Mouse (Mus musculus) neural tube, embryonic 11.5 days (tissue): ENCODE measurements at regions not wholly inside any gene's neighbourhood (a gene's known extent, or its start where the extent isn't known, plus 50 kb on each side); places are given as distances from the start of the nearest gene placed in this dataset.
A peak's percentile ranks its signal among the peaks of the same experiment; 100 is the strongest.
"Not testable (repeated sequence)": the region's sequence is repeated elsewhere in the genome, so short reads cannot be mapped to it uniquely, and the experiment has no call there.

ENCODE experiments used
- ATAC-seq: fragments of 200-750 bp; cut with Nextera tagmentation; 2 replicates; pipeline ENCODE4 v1.8.0; 2017; ENCODE audit warnings: moderate number of reproducible peaks, mild to moderate bottlenecking, moderate TSS enrichment, moderate library complexity; ENCODE audit not compliant: insufficient read depth, low FRiP score, low TSS enrichment
- DNase-seq: peaks from one replicate; pipeline ENCODE4 v3.0.0-alpha.2; 2015; ENCODE audit warnings: low spot score
- H3K27ac ChIP-seq: fragments of 300-500 bp; sonication (generic); 2 replicates; pipeline ENCODE4 v1.5.1; 2014; ENCODE audit warnings: low read depth, mild to moderate bottlenecking, low read length
- H3K27me3 ChIP-seq: fragments of 300-500 bp; sonication (generic); 2 replicates; pipeline ENCODE4 v1.6.1; 2014; ENCODE audit warnings: mild to moderate bottlenecking, low read length, mixed read lengths; ENCODE audit not compliant: control insufficient read depth, insufficient read depth
- H3K36me3 ChIP-seq: fragments of 300-500 bp; sonication (generic); 2 replicates; pipeline ENCODE4 v1.6.1; 2014; ENCODE audit warnings: mild to moderate bottlenecking, low read length, moderate library complexity, mixed read lengths; ENCODE audit not compliant: control insufficient read depth, insufficient read depth
- H3K4me1 ChIP-seq: fragments of 300-500 bp; sonication (generic); 2 replicates; pipeline ENCODE4 v1.6.1; 2014; ENCODE audit warnings: low read length, mixed read lengths; ENCODE audit not compliant: control insufficient read depth, insufficient read depth
- H3K4me2 ChIP-seq: fragments of 300-500 bp; sonication (generic); 2 replicates; pipeline ENCODE4 v1.6.1; 2014; ENCODE audit warnings: low read depth, mild to moderate bottlenecking, moderate library complexity
- H3K4me3 ChIP-seq: fragments of 300-500 bp; sonication (generic); 2 replicates; pipeline ENCODE4 v1.5.1; 2014; ENCODE audit warnings: low read depth, low read length
- H3K9ac ChIP-seq: fragments of 300-500 bp; sonication (generic); 2 replicates; pipeline ENCODE4 v1.6.1; 2014; ENCODE audit warnings: mild to moderate bottlenecking, low read length
- H3K9me3 ChIP-seq: fragments of 300-500 bp; sonication (generic); 2 replicates; pipeline ENCODE4 v1.6.1; 2016; ENCODE audit warnings: low read length; ENCODE audit not compliant: control insufficient read depth
- WGBS: fragments of 180-500 bp; shearing (Covaris S2); extraction: QIAGEN DNeasy Blood & Tissue Kit; methylation state at CpG from one replicate; pipeline ENCODE4 v1.1.7; 2014; 5-methylcytosine and 5-hydroxymethylcytosine counted together

- ATAC-seq (no peak), DNase-seq (no peak)
- H3K4me3 ChIP-seq = no peak overlapping the region
- H3K36me3 ChIP-seq = no peaks in the 10 kb centered on the region
- H3K9me3 ChIP-seq = no peaks in the 10 kb centered on the region
- no peaks in the 10 kb centered on the region for H3K4me1 ChIP-seq
- no peak overlapping the region for H3K27ac ChIP-seq
- H3K4me2 ChIP-seq = no peak overlapping the region
- H3K9ac ChIP-seq = no peak overlapping the region
- no peaks in the 10 kb centered on the region for H3K27me3 ChIP-seq
Measured at GRCm38 (mm10) chr13:5373191-5373590, 488.1 kb upstream of the Klf6 start.

DNA sequence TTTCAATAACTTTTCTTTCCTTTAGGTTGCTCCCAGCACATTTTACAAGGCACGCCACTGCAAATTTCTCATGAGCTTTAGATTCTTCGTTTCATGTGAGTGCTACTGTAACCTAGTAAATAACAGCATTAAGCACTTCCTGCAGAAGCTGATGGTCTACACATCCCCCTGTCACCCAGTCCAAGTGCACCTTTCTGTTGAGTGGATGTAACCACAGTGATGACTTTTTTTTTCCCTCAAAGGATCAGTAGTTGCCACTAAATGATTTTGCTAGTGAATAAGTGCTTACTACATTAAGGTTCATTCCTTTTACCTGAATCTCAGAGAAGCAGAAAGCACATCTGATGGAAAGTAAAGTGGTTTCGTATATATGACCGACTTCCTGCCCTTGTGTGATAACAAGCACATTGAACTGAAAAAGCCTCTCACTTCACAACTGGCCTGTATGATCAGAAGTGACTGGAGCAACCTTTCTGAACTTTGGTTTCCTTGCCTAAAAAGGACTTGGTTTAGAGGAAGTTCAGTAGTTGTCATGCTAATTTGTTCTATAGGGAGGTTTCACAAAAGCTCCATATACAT lies 453.0 kb upstream of the Klf6 start:
- no peak overlapping the region for H3K9ac ChIP-seq
- WGBS = 89% methylated on average over 4 of the region's 4 CpGs
- H3K27me3 ChIP-seq = no peaks in the 10 kb centered on the region
- no peaks in the 10 kb centered on the region for H3K36me3 ChIP-seq
- ATAC-seq (no peak), DNase-seq (no peak)
- H3K9me3 ChIP-seq = no peaks in the 10 kb centered on the region
- no peak overlapping the region for H3K27ac ChIP-seq
- H3K4me2 ChIP-seq = no peak overlapping the region
- no peak overlapping the region for H3K4me3 ChIP-seq
- H3K4me1 ChIP-seq = no peaks in the 10 kb centered on the region

DNA sequence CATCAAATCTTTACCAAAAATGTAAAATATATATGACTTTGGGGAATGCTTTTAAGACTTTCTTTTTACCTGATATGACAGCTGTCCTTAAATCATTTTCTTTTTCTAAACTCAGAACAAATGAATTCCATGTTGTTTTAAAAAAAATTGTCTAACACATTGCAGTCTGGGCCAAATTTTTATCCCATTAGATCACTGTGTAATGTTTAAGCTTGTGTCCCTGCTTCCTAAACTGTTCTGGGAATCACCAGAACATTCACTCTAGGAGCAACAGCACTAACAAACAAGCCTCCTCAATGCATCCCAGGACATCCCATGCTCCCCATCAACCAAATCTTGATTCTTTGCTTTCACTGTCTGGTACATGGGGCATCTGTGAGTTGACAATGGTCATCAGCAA lies 449.2 kb upstream of the Klf6 start:
- Histone ChIP-seq H3K9me3 (no peaks in the 10 kb centered on the region), H3K36me3 (no peaks in the 10 kb centered on the region), H3K4me2 (no peak overlapping the region), H3K27me3 (no peaks in the 10 kb centered on the region), H3K4me3 (no peak overlapping the region), H3K27ac (no peak overlapping the region), H3K4me1 (no peaks in the 10 kb centered on the region), H3K9ac (no peak overlapping the region)
- DNase-seq (no peak), ATAC-seq (no peak)

DNA sequence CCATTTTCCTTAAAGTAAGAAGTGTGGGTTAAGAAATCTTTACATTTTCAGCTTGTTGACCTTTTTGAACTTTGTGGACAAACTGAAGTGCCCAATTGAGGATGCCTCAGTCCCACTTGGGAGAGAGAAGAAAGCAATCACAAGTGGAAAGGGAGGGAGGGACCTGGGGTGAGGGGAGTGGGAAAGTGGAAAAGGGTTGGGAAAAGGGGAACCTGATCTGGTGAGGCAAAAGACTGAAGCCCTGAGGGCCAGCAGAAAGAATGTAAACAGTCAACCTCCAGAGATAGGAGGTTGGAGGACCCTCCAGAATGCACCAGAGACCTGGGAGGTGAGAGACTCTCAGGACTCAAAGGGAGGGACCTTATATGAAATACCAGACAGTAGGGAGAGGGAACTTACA lies 448.3 kb upstream of the Klf6 start:
- H3K27me3 ChIP-seq, H3K4me3 ChIP-seq, H3K36me3 ChIP-seq, H3K9ac ChIP-seq, H3K27ac ChIP-seq, H3K4me2 ChIP-seq, H3K4me1 ChIP-seq, ATAC-seq, DNase-seq, H3K9me3 ChIP-seq: not testable (repeated sequence)

DNA sequence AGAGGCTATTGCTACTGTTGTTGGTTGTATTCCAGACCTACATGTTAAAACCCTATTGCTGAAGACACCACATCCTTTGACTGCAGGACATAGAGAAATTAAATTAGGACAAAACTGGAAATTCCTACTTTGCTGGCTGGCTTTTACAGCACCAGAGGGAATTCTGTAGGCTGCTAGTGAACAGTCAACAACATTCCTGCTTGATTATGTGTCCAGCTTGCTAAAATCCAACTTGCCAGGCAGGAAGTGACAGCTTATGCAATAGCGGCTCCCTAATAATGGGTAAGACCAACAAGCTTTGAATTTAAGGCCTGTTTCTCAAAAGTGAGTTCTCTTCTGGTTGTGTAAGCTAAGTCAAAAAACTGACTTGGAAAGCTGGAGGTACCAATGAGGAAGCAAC lies 437.2 kb upstream of the Klf6 start:
- Histone ChIP-seq H3K4me1 (no peaks in the 10 kb centered on the region), H3K4me3 (no peak overlapping the region), H3K9ac (no peak overlapping the region), H3K4me2 (no peak overlapping the region), H3K27me3 (no peaks in the 10 kb centered on the region), H3K9me3 (no peaks in the 10 kb centered on the region), H3K27ac (no peak overlapping the region), H3K36me3 (no peaks in the 10 kb centered on the region)
- ATAC-seq = no peak
- DNase-seq = no peak
- WGBS = 85% methylated on average over 1 of the region's 1 CpGs

GRCm38 (mm10) chr13:5425491-5426232 lies 435.6 kb upstream of the Klf6 start:
- H3K4me3 ChIP-seq = no peak overlapping the region
- WGBS = 71% methylated on average over 9 of the region's 9 CpGs

DNA sequence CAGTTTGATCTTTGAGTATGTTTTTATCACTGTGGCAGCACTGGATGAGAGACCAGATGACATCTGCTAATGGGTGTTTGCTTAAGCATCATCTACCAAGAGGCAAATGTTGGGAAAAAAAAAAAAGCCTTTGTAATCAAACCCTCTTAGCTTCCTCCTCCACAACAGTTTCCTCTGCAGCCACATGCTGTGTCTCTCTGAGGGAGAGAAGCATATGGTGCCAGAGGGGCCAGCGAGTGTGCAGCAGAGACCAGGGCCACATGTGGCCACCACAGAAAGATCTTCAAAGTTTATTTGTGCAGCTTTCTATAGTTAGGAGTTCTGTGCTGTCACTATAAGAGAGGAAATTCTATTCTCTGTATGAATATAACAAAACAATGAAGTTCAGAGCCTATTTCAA lies 427.6 kb upstream of the Klf6 start:
- ATAC-seq (no peak), DNase-seq (peak; percentile 21)
- Histone ChIP-seq H3K4me2 (no peak overlapping the region), H3K27me3 (no peaks in the 10 kb centered on the region), H3K4me1 (no peaks in the 10 kb centered on the region), H3K36me3 (no peaks in the 10 kb centered on the region), H3K9me3 (no peaks in the 10 kb centered on the region), H3K9ac (no peak overlapping the region), H3K4me3 (no peak overlapping the region), H3K27ac (no peak overlapping the region)
- WGBS = 37% methylated on average over 1 of the region's 1 CpGs

More at GRCm38 (mm10) chr13:5425491-5426232, 435.6 kb upstream of the Klf6 start:
- Histone ChIP-seq H3K4me2 (no peak overlapping the region), H3K9me3 (no peaks in the 10 kb centered on the region), H3K36me3 (no peaks in the 10 kb centered on the region), H3K27ac (no peak overlapping the region), H3K9ac (no peak overlapping the region), H3K27me3 (no peaks in the 10 kb centered on the region), H3K4me1 (no peaks in the 10 kb centered on the region)
- ATAC-seq (no peak), DNase-seq (no peak)

DNA sequence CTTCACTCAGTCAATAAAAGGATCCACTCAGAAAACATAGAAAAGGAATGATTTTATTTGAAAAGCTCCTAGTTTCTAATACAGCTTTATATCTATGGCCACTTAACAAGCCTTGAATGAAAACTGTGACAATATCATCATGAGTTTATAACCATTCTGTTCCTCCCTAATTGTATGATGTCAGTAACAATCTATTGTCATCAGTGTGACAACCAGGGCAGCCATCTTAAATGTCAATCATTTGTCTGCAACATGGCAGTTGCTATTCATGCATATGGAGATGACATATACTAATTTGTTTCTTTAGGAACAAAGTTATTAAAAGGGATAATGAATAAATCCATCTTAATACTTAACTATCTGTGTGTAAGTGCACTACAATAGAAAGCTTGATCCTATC lies 426.2 kb upstream of the Klf6 start:
- H3K27me3 ChIP-seq = no peaks in the 10 kb centered on the region
- no peaks in the 10 kb centered on the region for H3K36me3 ChIP-seq
- H3K27ac ChIP-seq = no peak overlapping the region
- no peaks in the 10 kb centered on the region for H3K9me3 ChIP-seq
- no peak for DNase-seq
- no peak overlapping the region for H3K4me3 ChIP-seq
- no peaks in the 10 kb centered on the region for H3K4me1 ChIP-seq
- H3K4me2 ChIP-seq = no peak overlapping the region
- no peak overlapping the region for H3K9ac ChIP-seq
- ATAC-seq = no peak

DNA sequence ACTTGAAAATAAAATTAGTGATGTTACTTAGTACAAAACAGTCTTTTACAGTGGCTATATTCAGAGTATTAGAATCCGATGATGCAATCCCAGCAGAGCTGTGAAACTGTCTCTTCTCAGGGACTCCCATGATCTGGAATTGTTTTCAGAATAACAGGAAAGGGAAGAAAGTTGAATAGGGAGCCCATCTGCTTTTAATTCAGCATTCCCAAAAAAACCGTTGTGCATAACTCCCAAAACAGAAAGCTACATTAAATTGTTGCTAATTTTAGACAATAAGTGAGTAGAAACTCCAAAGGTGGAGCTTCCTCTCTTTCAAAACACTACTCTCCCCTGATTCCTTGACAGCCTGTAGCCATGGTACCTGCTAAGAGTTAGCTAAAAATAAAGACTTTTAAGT lies 425.1 kb upstream of the Klf6 start:
- no peaks in the 10 kb centered on the region for H3K36me3 ChIP-seq
- no peak overlapping the region for H3K4me3 ChIP-seq
- no peak overlapping the region for H3K9ac ChIP-seq
- WGBS = 67% methylated on average over 2 of the region's 2 CpGs
- ATAC-seq (no peak), DNase-seq (no peak)
- no peaks in the 10 kb centered on the region for H3K4me1 ChIP-seq
- no peak overlapping the region for H3K4me2 ChIP-seq
- H3K27ac ChIP-seq = no peak overlapping the region
- no peaks in the 10 kb centered on the region for H3K9me3 ChIP-seq
- no peaks in the 10 kb centered on the region for H3K27me3 ChIP-seq
